Mouse (Mus musculus) forebrain, embryonic 12.5 days (tissue): ENCODE data around the gene Sez6l. TPM values are rescaled to one million over a fixed set of nuclear protein-coding genes. Genes with fewer than 3 reads are reported as not detected.
"Not testable (repeated sequence)": the region's sequence is repeated elsewhere in the genome, so short reads cannot be mapped to it uniquely, and the experiment has no call there.

ENCODE experiments used
- ATAC-seq: fragments of 200-750 bp; cut with Nextera tagmentation; 2 replicates; pipeline ENCODE4 v1.8.0; 2017; ENCODE audit warnings: moderate TSS enrichment; ENCODE audit not compliant: low FRiP score
- H3K27ac ChIP-seq: fragments of 300-500 bp; sonication (generic); 2 replicates; pipeline ENCODE4 v1.5.1; 2016; ENCODE audit warnings: mild to moderate bottlenecking
- H3K27me3 ChIP-seq: fragments of 300-500 bp; sonication (generic); 2 replicates; pipeline ENCODE4 v1.6.1; 2016; ENCODE audit warnings: mild to moderate bottlenecking
- H3K36me3 ChIP-seq: fragments of 300-500 bp; sonication (generic); replicated peaks from 2 replicates; pipeline ENCODE4 v1.6.1; 2016; ENCODE audit warnings: mild to moderate bottlenecking
- H3K4me1 ChIP-seq: fragments of 300-500 bp; sonication (generic); 2 replicates; pipeline ENCODE4 v1.6.1; 2016
- H3K4me2 ChIP-seq: fragments of 300-500 bp; sonication (generic); 2 replicates; pipeline ENCODE4 v1.6.1; 2016; ENCODE audit warnings: mild to moderate bottlenecking, moderate library complexity
- H3K4me3 ChIP-seq: fragments of 300-500 bp; sonication (generic); replicated peaks from 2 replicates; pipeline ENCODE4 v1.5.1; 2016; ENCODE audit warnings: mild to moderate bottlenecking
- H3K9ac ChIP-seq: fragments of 300-500 bp; sonication (generic); 2 replicates; pipeline ENCODE4 v1.6.1; 2016; ENCODE audit warnings: mild to moderate bottlenecking
- H3K9me3 ChIP-seq: fragments of 300-500 bp; sonication (generic); 2 replicates; pipeline ENCODE4 v1.6.1; 2016
- WGBS: fragments of 180-500 bp; shearing (Covaris S2); methylation state at CpG from one replicate; pipeline ENCODE4 v1.1.7; 2016; 5-methylcytosine and 5-hydroxymethylcytosine counted together
- polyA plus RNA-seq: library from polyadenylated mRNA; unstranded; fragments of >200 nt; fragmentation: Nextera tagmentation; extraction: Ambion mirVana; gene quantifications from 2 replicates; pipeline ENCODE4 v1.2.1, GENCODE M21; 2016

The Sez6l gene
- polyA plus RNA-seq, 1 experiment from 2014 or later = 13.4 TPM

DNA sequence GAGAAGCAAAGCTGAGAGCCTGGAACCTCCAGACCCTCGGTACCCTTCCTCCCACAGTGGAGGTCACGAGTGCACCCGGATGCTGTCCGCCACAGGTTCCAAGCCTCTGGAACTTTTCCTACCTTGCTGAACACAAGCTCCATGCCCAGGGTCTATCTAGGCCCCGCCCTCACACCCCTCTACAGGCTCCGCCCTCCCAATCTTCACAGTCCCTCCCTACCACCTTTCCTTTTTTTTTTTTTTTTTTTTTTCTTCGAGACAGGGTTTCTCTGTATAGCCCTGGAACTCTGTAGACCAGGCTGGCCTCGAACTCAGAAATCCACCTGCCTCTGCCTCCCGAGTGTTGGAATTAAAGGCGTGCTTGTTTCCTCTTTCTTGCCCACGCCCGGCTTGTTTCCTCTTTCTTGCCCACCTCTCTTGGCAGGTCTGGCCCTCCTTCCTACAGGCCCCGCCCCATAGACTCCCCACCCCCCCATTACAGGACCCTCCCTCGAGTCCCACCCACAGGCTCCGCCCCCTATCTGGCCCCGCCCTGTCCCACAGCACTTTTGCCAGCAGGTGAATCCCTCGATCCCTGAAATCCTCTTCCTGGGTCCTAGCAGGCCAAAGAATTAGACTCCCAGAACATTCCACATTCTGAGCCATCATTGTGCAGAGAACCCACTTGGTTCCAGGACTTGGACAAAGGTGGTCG, 128.1 kb downstream of the Sez6l start, which contains the start of gene Gm6588:
TSS of gene Gm6588 (plus strand) at position 680 of the 694 bp plus-strand sequence.
- no peak within 1 kb of the TSS for H3K9ac ChIP-seq
- H3K4me1 ChIP-seq = no peaks in the 10 kb centered on the region
- no peak for ATAC-seq
- H3K4me3 ChIP-seq = no peak within 1 kb of the TSS
- H3K4me2 ChIP-seq = no peak within 1 kb of the TSS
- H3K36me3 ChIP-seq = no peaks in the 10 kb centered on the region
- H3K27ac ChIP-seq = no peak within 1 kb of the TSS
- WGBS = 73% methylated on average over 18 of the region's 18 CpGs
- H3K9me3 ChIP-seq = no peaks in the 10 kb centered on the region
- H3K27me3 ChIP-seq = no peaks in the 10 kb centered on the region; the same call in none of the 2 replicates

- Histone ChIP-seq H3K27ac (no peak overlapping the region), H3K9me3 (no peaks in the 10 kb centered on the region), H3K9ac (no peak overlapping the region), H3K27me3 (peaks cover 4% of the 10 kb centered on the region; the same call in 1 of the 2 replicates), H3K36me3 (no peaks in the 10 kb centered on the region), H3K4me1 (no peaks in the 10 kb centered on the region), H3K4me3 (no peak overlapping the region), H3K4me2 (no peak overlapping the region)
- no peak for ATAC-seq
- WGBS = 57% methylated on average over 10 of the region's 10 CpGs
These were observed 138.4 kb downstream of the Sez6l start for GRCm38 (mm10) chr5:112438535-112438934.

DNA sequence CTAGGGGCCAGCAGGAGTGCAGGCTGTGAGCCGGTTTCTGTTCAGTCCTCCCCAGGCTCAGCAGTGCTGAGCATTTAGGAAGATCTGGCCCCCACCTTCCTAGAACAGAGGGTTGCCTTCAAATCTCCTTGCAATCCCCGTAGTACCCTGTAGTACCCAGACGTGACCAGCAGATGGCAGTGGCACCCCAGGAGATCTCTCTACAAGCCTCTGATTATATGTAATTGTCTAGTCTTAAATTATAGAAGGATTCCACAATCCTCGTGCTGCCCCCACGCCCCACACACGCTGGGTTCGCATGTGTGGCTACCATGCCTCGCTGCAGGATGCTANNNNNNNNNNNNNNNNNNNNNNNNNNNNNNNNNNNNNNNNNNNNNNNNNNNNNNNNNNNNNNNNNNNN, 144.0 kb downstream of the Sez6l start:
- Histone ChIP-seq H3K4me1 (peaks cover 13% of the 10 kb centered on the region), H3K27ac (no peak overlapping the region), H3K9me3 (no peaks in the 10 kb centered on the region), H3K4me2 (no peak overlapping the region), H3K9ac (no peak overlapping the region), H3K4me3 (no peak overlapping the region), H3K27me3 (peaks cover 45% of the 10 kb centered on the region), H3K36me3 (no peaks in the 10 kb centered on the region)
- 3% methylated on average over 8 of the region's 8 CpGs for WGBS
- ATAC-seq = peak; percentile 61

- H3K27me3 ChIP-seq = peaks cover 44% of the 10 kb centered on the region
- ATAC-seq = no peak
- 49% methylated on average over 5 of the region's 5 CpGs for WGBS
These were observed 145.0 kb downstream of the Sez6l start for GRCm38 (mm10) chr5:112432033-112432432.

DNA sequence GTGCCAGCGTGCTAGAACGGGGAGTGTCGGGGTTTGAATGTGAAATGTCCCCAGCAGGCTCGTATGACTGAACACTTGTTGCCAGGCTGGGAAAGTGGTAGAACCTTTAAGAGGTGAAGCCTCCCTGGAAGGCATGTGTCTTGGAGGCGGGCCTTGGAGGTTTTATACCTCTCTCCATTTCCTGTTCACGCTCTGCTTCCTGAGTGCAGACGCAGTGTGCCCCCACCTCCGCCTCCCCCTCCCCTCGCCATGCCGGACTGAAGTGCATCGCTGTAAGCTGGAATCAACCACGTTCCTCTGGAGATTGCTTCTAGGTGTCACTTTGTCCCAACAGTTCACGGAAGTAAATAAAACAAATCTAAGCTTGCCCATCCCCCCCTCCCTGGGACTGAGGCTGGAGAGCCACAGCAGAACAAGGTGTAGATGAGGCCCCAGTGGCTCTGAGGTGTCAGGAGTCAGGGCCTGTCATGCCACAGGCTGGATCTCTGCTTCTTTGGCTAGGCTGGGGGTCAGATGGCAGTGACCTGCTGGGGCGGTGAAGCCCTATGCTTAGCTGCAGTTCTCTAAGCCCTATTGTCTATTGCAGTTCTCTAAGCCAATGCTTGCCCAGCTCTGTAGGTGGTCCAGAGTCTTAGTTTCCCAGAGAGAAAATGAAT, 145.7 kb downstream of the Sez6l start:
- no peak overlapping the region for H3K4me3 ChIP-seq
- H3K36me3 ChIP-seq = no peaks in the 10 kb centered on the region
- H3K9me3 ChIP-seq = no peaks in the 10 kb centered on the region
- 21% methylated on average over 14 of the region's 14 CpGs for WGBS
- ATAC-seq = no peak
- H3K4me1 ChIP-seq = peaks cover 13% of the 10 kb centered on the region
- peaks cover 46% of the 10 kb centered on the region for H3K27me3 ChIP-seq
- H3K27ac ChIP-seq = no peak overlapping the region
- peak overlapping the region; percentile 5; the same call in 1 of the 2 replicates for H3K9ac ChIP-seq
- H3K4me2 ChIP-seq = no peak overlapping the region

More at GRCm38 (mm10) chr5:112432033-112432432, 145.0 kb downstream of the Sez6l start:
- H3K4me3 ChIP-seq = no peak overlapping the region
- H3K9me3 ChIP-seq = no peaks in the 10 kb centered on the region
- H3K36me3 ChIP-seq = no peaks in the 10 kb centered on the region
- H3K4me2 ChIP-seq = no peak overlapping the region
- H3K9ac ChIP-seq = no peak overlapping the region
- H3K4me1 ChIP-seq = peaks cover 13% of the 10 kb centered on the region
- H3K27ac ChIP-seq = no peak overlapping the region

DNA sequence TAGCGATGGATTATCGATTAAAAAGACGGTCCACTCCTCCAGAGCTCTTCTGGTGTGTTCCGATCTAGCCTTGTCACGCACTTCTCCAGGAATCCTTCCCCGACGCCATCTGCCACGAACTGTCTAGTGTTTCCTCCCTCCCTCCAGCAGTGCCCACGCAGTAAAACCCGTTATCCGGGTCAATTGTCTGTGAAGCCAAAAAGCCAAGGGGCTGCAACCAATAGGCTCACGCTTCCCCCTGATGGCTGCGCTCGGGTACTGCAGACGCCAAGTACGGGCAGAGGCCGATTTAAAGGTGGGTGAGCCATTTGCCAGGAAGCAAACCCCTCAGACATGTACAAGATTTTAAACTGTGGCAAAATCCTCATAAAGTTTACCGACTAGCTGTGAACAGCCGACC, 148.0 kb downstream of the Sez6l start:
- WGBS = 14% methylated on average over 19 of the region's 19 CpGs
- H3K36me3 ChIP-seq = no peaks in the 10 kb centered on the region
- peaks cover 51% of the 10 kb centered on the region for H3K27me3 ChIP-seq
- H3K4me3 ChIP-seq = no peak overlapping the region
- H3K9me3 ChIP-seq = no peaks in the 10 kb centered on the region
- peaks cover 13% of the 10 kb centered on the region for H3K4me1 ChIP-seq
- no peak overlapping the region for H3K27ac ChIP-seq
- no peak overlapping the region for H3K9ac ChIP-seq
- no peak for ATAC-seq
- peak overlapping the region; percentile 29 for H3K4me2 ChIP-seq

DNA sequence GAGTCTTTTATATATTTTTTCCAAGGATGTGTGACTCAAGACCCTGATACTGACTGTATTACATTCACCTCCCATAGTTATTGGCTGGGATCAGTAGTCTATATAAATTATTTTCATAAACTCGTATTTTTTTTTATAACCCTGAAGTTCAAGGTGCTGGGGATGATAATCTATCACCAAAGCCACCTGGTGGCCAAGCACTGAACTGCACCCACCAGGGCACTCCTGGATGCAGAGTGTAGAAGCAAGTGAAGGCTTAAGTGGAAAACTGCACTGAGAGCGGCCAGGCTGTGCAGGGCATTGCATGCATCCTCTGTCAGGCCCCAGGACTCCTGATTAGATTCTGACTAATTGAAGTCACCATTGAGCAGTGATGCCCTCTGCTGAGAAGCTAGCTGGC, 149.7 kb downstream of the Sez6l start:
- Histone ChIP-seq H3K4me2 (no peak overlapping the region), H3K4me3 (no peak overlapping the region), H3K4me1 (peaks cover 13% of the 10 kb centered on the region), H3K27ac (no peak overlapping the region), H3K27me3 (peaks cover 48% of the 10 kb centered on the region), H3K36me3 (no peaks in the 10 kb centered on the region), H3K9me3 (no peaks in the 10 kb centered on the region), H3K9ac (no peak overlapping the region)
- ATAC-seq = peak; percentile 40; the same call in 1 of the 2 replicates
- WGBS = 43% methylated on average over 2 of the region's 2 CpGs

DNA sequence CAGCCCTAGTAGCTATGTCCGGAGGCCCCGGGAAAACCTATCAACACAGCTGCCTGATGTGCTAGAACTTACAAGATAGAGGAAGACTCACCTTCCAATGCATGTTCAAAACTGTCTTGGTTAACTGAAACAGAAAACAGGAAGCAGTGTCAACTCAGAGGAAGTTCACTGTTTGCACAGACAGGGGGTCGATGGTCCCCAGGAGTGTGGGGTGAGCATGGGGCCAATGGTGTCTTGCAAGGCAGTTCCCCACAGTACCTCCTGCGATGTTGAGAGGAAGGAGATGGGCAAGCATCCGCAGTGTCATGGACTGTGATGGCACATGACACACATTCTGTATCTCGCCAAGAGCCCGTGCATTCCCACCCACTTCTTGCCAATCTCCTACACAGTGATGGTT, 150.3 kb downstream of the Sez6l start:
- H3K9ac ChIP-seq = no peak overlapping the region
- H3K4me2 ChIP-seq = no peak overlapping the region
- 83% methylated on average over 7 of the region's 7 CpGs for WGBS
- H3K9me3 ChIP-seq = no peaks in the 10 kb centered on the region
- no peak overlapping the region for H3K27ac ChIP-seq
- ATAC-seq = no peak
- peaks cover 41% of the 10 kb centered on the region for H3K27me3 ChIP-seq
- peaks cover 8% of the 10 kb centered on the region for H3K4me1 ChIP-seq
- H3K36me3 ChIP-seq = no peaks in the 10 kb centered on the region
- H3K4me3 ChIP-seq = no peak overlapping the region

DNA sequence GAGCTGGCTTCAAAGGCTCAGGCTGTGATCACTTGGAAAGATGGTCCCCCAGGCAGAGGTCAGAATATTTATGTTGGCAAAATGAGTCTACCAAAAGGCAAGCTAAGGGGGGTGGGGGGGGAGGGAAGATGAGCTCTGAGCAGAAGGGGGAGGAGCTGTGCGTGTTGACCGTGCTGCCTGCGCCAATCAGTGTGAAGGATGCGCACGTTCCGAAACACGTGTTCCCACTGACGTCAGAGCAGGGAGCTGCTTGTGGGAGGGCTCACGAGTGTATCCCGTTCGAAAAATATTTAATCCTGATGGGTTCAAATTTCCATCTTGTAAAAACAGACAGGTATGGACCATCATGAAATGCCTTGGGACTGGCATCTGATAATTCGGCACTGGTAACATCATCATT, 157.4 kb downstream of the Sez6l start:
- no peaks in the 10 kb centered on the region for H3K36me3 ChIP-seq
- no peak overlapping the region for H3K27ac ChIP-seq
- WGBS = 31% methylated on average over 12 of the region's 12 CpGs
- peaks cover 18% of the 10 kb centered on the region; the same call in 1 of the 2 replicates for H3K4me1 ChIP-seq
- H3K9me3 ChIP-seq = no peaks in the 10 kb centered on the region
- ATAC-seq = no peak
- H3K4me3 ChIP-seq = no peak overlapping the region
- no peak overlapping the region for H3K9ac ChIP-seq
- no peak overlapping the region for H3K4me2 ChIP-seq
- peaks cover 4% of the 10 kb centered on the region for H3K27me3 ChIP-seq

- H3K27ac ChIP-seq = no peak overlapping the region
- H3K9ac ChIP-seq = no peak overlapping the region
- no peak overlapping the region for H3K4me2 ChIP-seq
- H3K27me3 ChIP-seq = peaks cover 9% of the 10 kb centered on the region
- ATAC-seq = no peak
- H3K9me3 ChIP-seq = no peaks in the 10 kb centered on the region; the same call in 1 of the 2 replicates
- peaks cover 18% of the 10 kb centered on the region; the same call in 1 of the 2 replicates for H3K4me1 ChIP-seq
- H3K4me3 ChIP-seq = no peak overlapping the region
- 70% methylated on average over 4 of the region's 4 CpGs for WGBS
- H3K36me3 ChIP-seq = no peaks in the 10 kb centered on the region
These were observed 159.0 kb downstream of the Sez6l start for GRCm38 (mm10) chr5:112418023-112418422.

DNA sequence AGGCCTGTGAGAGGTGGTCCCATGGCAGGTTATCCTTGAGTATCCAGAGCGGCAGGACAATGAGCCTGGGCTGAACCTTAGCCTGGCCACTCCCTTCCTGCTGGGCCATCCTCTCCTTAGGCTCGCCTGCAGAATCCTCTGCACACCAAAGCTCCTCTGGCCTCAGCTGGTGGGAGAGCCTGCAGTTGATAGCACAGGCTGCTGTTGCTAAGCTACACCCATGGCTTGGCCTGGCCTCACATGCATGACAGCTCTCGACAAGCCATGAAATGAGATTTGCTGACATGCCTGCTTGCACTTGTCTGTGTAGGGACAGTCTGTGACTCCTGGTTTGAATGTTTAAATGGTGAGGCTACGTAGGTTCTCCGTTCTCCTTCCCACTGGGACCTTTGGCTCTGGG, 160.3 kb downstream of the Sez6l start:
- H3K4me1 ChIP-seq = peaks cover 30% of the 10 kb centered on the region
- no peaks in the 10 kb centered on the region for H3K36me3 ChIP-seq
- H3K27ac ChIP-seq = 0 out of 2 replicates have a peak overlapping the region, but pooled peaks have one; percentile 31
- no peak overlapping the region for H3K4me2 ChIP-seq
- ATAC-seq = peak; percentile 58
- H3K4me3 ChIP-seq = no peak overlapping the region
- no peaks in the 10 kb centered on the region; the same call in 1 of the 2 replicates for H3K9me3 ChIP-seq
- H3K27me3 ChIP-seq = peaks cover 9% of the 10 kb centered on the region; the same call in 1 of the 2 replicates
- WGBS = 60% methylated on average over 5 of the region's 5 CpGs
- no peak overlapping the region for H3K9ac ChIP-seq

- H3K4me1 ChIP-seq = peaks cover 40% of the 10 kb centered on the region
- not testable (repeated sequence) for H3K9me3 ChIP-seq, H3K9ac ChIP-seq, H3K27ac ChIP-seq, H3K27me3 ChIP-seq, H3K36me3 ChIP-seq, H3K4me3 ChIP-seq, ATAC-seq, H3K4me2 ChIP-seq
- WGBS = 89% methylated on average over 4 of the region's 4 CpGs
These were observed 164.2 kb downstream of the Sez6l start for GRCm38 (mm10) chr5:112412781-112413180.
